Mouse (Mus musculus): Measurements from ENCODE around the gene Shisa5.

GRCm38 (mm10) chr9:109000726-109001125 is 37.6 kb upstream of the Shisa5 start:
- TF ChIP-seq CTCF (IDR thresholded peaks at IDR 0.05; ENCODE audit: insufficient read depth, low read depth, low read length) = peak; percentile 38; the same call in 1 of the 2 replicates
- TF ChIP-seq POLR2A (IDR thresholded peaks at IDR 0.05; ENCODE audit: insufficient read depth, low read depth, low read length) = no peak

Measured in olfactory bulb, adult 2 months (tissue).